Mouse (Mus musculus): ENCODE measurements around the gene Rrp1b.
"Not testable (repeated sequence)": the region's sequence is repeated elsewhere in the genome, so short reads cannot be mapped to it uniquely, and the experiment has no call there.

Rrp1b gene

DNA sequence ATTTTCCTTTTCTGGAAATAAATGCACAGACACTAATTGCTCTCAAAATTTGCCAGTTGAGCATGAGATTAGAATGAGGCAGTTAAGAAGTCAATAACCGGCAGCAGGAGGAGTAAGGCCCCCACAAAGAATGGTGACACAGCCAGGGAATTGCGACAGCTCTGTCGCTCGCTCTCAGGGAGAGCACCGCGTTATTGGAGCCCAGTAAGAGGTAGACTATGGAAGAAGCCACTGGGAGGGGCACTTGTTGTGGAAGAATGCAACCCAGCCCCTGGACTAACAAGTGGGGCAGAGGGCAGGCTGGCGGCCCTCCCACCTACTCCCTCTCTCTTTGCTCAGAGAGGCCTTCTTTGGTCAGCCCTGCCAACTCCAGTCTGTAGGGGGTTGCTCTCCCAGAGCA is 4.2 kb upstream of the Rrp1b start:
- DNase-seq (ENCODE audit: low read depth) = no peak

DNA sequence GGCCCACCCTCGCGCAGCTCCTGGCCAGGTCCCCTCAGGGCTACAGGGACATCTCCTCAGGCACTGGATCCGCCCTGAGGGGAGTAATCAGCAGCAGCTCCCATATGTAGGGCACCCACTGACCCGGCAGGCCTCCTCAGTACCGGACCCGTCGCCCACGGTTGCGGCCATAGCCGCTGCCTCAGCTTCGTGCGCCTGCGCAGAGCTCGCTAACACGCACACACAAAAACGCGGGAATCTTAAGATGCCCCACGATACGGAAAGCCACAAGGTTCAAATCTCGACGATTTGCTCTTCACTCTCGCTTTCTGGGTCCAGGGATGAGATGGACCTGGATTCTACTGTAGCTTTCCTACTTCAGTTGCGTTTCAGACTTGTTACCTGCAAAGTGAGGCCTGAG is 1.6 kb upstream of the Rrp1b start:
- no peak for DNase-seq (ENCODE audit: low read depth)

DNA sequence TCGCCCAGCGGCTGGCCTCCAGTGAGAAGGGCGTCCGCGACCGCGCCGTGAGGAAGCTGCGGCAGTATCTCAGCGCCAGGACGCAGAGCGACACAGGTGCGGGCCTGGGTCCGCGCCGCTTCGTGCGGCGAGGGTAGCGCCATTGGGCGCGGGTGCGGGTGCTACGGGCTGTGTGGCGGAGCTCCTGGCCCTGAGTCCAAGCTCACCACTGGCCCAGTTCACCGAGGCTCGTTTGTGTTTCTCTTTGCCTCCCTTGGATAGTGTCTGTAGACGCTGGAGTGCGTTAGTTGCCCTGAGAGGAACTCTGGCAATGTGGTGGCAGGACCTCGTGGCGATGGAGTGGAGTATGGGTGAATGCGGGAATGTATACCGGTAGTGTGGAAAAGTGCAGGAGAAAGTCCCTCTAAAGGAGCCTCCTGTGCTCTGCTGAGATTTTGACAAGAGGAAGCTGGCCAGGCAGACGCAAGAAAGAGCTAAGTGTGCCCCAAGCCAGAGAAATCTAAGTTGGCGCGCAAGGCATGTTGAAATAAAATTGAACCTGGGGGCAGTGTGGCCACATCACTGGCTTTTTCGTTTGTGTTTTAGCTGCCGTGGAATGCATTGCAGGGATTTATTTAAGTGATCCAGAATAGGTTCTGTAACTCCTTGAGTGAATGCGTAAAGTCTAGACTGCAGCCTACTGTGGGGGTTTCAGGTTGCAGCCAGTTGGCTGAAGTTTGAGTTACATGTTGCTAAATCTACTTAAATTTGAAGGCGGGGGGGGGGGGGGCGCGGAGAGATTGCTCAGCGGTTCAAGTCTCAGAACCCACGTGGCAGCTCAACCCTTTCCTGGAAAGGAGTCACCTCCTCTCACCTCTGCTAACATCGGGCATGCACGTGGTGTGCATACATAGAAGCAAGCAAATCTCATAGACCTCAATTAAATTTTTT is 874 bp downstream of the Rrp1b start:
- DNase-seq (ENCODE audit: low read depth) = no peak

DNA sequence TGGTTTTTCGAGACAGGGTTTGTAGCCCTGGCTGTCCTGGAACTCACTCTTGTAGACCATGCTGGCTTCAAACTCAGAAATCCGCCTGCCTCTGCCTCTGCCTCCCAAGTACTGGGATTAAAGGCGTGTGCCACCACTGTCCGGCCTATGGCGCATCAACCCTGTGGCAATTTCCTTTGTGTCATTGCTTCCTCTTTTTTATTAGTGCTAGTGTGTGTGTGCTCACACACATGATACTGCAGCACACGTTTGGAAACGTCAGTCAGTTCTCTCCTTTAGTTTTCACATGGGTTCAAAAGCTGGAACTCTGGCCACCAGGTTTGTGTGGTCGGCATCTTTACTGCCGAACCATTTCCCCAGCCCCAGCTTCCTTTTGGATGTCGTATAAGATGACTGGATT is 4.4 kb downstream of the Rrp1b start:
- no peak for DNase-seq (ENCODE audit: low read depth)

DNA sequence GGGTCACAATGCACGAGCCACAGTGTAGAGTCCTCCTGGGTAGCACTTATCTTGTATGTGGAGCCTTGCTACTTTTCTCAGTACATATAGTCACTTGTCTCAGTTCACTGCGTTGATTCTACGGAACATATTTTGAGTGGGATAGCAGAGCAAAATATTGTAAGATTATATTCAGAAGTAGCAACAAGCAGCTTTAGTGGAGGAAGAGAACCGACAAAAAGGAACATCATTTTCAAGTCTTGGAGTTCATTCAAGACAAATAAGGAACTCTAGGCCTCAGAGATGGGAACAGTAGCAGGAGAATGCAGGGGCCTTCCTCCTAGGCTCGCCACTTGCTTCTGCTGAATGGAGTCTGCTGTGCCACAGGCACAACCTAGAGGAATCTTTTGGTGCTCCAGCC is 10.6 kb downstream of the Rrp1b start:
- no peak for DNase-seq (ENCODE audit: low read depth)

DNA sequence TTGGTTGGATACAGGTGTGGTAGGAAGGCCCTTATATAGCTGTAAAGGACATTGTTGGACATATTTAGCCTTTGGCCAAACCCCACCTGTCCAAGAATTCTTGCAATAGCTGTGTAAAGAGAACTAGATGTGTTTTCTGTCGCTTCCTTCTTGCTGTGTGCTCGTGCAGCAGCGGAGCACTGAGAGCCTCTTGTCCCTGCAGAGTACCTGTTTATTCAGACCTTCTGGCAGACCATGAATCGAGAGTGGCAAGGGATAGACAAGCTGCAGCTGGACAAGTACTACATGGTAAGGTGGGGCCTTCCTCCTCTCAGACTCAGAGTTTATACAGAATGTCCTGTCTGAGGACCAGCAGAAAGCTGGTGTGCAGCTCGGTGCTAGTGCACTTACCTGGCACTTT is 12.5 kb downstream of the Rrp1b start:
- DNase-seq (ENCODE audit: low read depth) = no peak

DNA sequence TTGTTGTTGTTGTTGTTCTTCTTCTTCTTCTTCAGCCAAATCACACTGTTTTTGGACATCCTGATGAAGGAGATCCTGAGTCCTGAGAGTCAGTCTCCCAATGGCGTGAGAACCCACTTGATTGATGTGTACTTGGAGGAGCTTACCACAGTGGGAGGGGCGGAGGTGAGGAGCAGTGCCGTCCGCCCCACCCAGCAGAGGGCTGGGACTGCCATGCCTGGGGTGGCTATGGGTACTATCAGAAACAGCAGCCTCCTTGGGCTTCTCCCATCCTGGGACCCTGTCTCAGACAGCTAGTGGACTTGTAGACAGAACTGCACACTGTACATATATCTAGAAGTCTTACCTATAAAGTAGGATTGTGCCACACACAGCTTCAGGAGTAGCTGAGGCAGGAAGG is 14.0 kb downstream of the Rrp1b start:
- no peak for DNase-seq (ENCODE audit: low read depth)

DNA sequence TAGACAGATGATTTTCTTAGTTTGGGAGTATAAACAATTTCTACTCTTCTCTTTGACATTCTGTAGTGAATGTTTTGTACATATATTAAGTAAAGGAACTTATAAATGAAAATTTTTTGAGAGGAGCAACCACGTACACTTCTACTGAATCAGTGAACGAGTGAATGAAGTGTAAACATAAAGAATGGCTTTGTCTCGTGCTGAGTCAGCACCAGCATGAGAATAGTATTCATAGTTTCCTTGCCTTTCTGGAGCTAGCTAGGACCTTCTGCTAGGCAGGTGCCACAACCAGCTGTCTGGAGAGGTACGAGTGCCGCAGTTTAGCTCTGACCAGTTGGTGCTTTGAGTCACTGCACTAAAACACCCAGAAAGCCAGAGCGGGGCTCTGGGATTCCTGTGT is 14.7 kb downstream of the Rrp1b start:
- DNase-seq (ENCODE audit: low read depth) = no peak

DNA sequence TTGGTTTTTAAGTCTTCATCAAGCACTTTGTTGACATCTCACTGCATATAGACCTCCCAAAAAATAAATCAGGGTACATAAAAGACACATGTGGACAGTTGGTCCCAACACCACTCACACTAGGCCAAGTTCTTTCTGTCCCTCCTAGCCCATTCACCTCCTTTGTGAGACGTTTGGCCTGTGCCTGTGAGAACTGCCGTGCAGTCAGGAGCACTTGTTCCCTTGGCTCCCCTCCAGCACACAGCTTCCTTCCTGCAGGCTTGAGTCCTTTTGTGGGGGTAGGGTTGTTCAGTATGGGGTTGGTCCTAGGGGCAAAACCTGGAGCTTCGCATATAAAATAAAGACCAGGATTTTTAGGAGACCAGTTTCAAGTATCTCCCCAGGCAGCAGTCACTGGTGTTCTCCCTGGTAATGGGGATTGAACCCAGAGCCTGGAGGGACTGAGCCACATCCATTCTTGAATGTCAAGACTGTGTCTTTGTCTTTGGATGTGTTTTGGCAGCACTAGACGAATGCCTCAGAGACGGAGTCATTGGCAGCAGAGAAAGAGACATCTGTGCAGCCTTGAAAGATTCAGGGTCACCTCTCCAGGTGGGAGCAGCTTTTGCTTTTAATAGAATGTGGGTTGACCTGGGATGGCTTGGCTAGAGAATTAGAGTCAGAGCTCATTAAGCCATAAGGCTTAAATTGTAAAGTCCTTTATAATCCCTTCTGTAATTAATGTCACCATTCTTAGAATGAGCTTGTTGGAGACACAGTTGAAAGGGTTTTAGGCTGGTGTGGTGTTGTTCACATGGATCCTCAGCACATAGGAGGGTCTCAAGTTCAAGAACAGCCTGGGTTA is 16.6 kb downstream of the Rrp1b start:
- DNase-seq (ENCODE audit: low read depth) = peak; percentile 48

DNA sequence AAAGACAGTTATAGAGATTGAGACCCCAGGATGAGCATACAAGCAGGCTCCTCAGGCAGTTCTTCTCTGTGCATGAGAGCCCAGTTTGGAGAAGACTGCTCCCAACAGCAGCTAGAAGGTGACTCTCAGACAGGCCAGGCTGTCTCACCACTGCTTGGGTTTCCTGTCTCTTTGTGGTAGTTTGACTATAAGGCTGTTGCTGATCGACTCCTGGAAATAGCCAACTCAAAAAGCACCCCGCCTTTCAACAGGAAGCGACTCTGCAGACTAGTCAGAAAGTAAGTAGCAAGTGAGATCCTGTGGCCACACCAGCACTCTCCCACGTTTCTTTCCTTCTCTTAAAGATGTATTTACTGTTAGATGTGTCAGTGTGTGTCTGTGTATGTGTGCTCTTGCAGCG is 17.8 kb downstream of the Rrp1b start:
- peak; percentile 76 for DNase-seq (ENCODE audit: low read depth)

DNA sequence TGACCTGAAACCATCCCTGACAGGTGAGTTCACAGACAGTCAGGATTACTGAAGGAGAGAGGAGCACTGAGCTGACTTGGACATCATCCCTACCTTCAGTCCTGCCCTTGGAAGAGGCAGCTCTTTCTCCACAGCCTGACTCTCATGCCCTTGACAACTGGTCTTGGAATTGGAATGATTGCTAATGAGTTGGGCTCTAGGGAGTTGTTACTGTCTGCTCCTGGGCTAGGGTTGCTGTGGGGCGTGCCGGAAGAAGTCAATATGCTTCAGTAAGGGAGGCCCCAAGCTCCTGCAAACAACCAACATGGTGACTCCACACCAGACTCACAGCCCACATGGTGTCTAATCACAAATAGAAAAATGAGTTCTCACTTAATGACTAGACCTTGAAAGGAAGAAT is 21.9 kb downstream of the Rrp1b start:
- no peak for DNase-seq (ENCODE audit: low read depth)

DNA sequence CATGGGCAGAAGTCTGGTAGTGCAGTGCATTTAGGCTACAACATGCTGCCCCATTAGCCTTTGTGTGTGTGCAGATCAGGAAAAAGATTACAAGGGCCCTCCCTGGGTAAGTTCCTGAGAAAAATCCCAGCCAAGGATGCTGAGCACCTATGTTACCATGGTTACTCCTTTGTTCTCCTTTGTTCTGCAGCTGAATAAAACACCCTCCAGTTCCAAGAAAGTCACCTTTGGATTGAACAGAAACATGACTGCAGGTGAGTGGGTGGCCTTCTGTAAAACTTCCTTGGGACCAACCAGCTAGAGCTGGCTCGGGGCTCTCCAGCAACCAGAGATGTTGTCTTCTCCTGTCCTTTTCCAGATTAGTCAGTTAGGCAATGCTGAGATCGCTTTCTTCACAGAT is 23.2 kb downstream of the Rrp1b start:
- DNase-seq (ENCODE audit: low read depth) = no peak

DNA sequence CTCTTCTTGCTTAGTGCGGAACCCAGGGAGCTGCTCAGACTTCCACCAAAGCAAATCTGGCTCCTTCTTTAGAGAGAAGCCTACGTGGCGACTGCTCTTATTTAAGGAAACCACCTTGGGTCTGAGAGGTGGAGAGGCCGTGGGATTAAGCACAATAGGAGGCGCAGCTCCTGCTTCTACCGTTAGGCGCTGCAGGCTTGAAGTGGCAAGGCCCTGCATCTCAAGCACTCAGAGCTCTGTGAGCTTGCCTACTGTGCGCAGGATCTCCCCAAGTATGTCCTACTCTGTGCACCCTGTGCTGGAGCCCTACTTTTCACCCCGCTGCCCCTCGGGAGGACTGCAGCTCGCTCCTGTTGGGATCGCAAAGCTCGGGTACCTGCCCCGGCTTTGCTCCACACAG is 25.3 kb downstream of the Rrp1b start:
- no peak for DNase-seq (ENCODE audit: low read depth)

DNA sequence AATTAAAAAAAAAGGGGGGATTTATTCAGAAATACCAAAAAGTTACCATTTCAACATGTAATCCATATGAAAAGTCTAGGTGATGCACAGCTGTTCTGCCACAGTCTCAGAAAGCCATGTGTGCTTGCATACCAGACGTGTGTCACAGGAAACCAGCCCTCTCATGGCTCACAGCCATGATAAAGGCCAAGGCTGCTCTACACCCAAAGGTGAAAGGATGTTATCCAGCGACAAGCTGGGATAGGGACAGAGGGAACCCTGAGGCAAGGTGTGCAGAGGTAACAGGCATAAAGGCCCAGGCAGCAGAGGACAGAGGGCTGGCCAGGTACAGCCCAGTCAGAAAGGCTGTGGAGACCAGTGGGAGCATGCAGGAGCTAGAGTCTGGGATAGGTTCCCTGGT is 27.8 kb downstream of the Rrp1b start:
- no peak for DNase-seq (ENCODE audit: low read depth)

DNA sequence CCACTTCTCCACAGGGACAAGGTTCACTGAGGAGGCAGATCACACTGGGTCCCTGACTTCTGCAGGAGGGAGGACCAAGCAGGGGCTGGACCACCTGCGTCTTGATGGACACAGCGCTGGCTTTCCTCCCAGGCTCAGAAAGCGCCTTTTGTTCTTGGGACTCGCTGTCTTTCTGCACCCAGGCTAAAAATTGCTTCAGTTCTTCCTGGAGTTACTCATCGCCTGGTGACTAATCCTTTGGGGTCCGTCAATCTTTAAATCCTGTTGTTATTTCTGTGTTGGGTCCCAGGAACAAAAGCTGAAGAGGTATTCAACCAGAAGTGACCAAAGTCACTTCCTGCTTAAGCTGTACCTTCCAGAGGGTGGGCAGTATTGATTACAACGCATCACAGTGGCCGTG is 28.9 kb downstream of the Rrp1b start:
- not testable (repeated sequence) for DNase-seq (ENCODE audit: low read depth)

DNA sequence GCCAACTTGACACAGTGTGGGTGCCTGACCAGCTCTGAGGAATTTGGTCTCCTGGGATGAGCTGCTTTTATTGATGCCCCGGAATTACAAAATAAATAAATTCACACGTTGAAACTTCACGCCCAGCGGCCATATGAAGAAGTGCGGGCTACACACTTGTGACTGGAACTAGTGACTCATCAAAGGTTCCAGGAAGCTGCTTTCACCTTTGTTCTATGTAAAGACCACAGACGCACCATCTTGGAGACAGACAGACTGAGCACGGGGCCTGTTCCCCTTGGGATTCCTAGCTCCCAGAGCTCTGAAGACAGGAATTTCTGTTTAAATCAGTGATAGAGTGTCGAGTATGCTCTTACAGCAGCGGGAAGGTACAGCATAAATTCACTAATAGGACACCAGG is 31.6 kb downstream of the Rrp1b start:
- DNase-seq (ENCODE audit: low read depth) = peak; percentile 41

DNA sequence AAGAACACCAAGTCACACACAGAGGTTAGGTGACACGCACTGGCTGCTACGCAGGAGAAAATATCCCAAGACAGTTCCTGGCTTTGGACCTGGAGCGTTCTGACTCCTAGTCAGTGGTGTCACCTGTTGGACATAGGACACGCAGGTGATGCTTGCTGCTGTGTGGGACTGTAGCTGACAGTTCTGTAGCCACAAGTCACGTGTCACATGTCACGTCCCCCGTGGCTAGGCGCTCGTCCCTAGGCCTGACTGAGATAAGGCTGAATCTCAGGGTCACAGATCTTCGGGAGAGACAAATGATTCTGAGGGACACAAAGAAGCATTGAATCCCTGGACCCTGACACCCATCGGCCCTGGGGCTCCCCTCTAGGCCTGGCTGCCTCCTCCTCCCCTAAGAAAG is 32.5 kb downstream of the Rrp1b start:
- no peak for DNase-seq (ENCODE audit: low read depth)

DNA sequence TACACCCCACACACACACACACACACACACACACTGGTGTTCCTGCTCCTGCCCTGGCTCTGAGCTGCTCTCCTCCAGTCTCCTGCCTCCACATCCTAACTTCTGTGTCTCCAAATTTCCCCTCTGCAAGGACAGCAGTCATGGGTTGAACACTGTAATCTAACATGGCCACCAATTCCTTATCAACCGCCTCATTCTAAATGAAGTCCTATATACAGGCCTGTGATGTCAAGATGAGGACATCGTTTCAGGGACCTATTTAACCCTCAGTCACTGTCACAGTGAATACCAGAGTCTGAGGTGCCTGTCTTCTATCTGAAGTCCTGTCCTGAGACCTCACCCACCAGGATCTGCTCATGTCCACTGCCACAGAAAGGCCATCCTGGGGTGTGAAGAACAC is 32.9 kb downstream of the Rrp1b start:
- DNase-seq (ENCODE audit: low read depth) = no peak

DNA sequence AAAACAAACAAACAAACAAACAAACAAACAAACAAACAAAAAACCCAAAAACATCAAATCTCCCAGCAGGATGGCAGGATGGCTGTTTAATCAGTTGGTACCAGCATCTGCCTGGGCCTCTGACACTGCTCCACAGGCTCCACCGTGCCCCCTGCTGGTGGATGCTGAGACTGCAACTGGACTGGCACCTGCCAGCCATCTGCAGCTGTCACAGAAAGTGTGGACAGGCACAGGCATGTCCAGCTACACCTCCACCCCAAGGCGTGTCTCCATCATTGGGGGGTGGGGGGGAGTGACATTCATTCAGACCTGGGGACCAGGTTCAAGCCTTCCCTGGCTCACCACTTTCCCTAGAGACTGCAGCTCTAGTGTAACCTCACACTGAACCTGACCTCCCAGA is 37.5 kb downstream of the Rrp1b start:
- DNase-seq (ENCODE audit: low read depth) = peak; percentile 87

DNA sequence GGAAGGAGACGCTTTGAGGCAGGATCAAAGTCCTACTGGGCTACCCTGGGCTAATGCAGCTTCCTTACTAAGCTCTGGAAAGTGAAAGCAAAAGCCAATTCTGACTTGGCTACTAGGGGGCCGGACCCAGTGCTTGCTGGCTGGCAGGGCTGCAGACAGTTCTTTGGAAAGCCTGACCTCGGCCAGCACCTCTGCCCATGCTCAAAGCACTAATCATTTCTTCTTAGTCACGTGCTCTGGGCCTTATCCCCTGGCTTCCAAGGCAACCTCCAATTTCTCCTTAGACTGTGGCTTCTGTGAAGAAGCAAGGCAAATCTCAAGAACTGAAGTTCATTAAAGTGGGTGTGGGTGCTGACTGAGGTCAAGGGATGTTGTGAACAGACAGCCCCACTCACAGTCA is 38.8 kb downstream of the Rrp1b start:
- no peak for DNase-seq (ENCODE audit: low read depth)

DNA sequence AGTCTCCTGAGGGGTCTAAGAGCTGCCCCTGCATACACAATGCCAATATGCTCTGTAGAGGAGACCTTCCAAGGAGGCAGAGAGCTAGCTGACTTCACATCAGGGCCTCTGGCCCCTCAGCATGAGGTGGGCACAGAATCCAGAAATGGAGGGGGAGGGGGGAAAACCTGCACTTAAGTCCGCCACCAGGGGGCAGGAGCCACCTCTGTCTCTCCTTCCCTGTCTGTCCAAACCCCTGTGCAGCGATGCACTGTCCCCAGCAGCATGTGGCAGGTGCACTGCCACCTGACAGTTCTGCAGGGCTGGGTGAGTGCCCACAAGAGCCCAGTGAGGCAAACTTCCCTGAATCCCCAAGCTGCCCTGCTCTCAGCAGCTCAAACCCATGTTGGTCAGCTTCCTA is 39.3 kb downstream of the Rrp1b start:
- peak; percentile 70 for DNase-seq (ENCODE audit: low read depth)

DNA sequence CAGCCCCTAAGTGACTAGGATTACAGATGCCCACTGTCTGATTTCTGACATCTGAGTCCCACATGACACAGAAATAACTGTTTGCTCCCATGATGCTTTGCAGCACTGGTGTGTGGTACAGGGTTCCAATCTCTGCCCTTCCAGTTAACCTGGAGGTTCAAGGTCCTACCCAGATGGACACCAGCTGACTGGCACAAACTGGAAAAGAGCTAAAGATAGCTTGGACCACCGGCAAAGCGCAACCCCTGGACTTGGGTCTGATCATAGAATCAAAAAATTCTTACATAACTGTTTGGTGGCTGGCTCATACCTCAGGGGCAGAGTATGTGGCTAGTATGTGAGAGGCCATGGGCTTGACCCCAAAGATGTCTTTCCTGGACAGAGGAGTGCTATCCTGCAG is 47.5 kb downstream of the Rrp1b start:
- no peak for DNase-seq (ENCODE audit: low read depth)

DNA sequence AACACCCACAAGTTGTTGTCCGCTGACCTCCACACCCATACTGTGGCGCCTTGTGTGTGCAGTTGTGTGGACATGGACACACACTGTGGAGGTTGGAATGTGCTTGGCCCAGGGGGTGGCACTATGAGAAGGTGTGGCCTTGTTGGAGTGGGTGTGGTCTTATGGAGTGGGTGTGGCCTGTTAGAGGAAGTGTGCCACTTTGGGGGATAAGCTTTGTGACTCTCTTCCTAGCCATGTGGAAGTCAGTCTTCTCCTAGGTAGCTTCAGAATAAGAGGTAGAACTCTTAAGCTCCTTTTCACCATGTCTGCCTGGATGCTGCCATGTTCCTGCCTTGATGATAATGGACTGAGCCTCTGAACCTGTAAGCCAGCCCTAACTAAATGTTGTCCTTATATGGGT is 51.2 kb downstream of the Rrp1b start:
- DNase-seq (ENCODE audit: low read depth) = no peak

DNA sequence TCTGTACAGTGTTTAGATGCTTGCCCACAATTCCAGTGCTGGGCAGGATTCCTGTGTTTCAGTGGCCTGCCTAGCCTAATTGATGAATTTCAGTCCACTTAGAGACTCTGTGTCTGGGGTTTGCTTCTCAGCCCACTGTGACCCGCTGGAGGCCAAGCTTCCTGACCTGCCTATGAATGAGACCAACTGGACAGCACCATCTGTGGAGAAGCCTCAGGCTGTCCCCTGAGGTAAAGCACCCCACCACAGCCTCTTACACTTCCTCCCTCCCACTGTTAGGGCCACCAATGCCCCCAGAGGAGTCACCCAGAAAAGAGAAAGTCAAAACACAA is 55.1 kb downstream of the Rrp1b start:
- DNase-seq (ENCODE audit: low read depth) = no peak

Measured in naive thymus-derived CD4-positive, alpha-beta T cell, adult 2 months (primary cell).